Mouse (Mus musculus): Measurements from ENCODE around the gene Rbl1. TPM values are rescaled to one million over a fixed set of nuclear protein-coding genes. Genes with fewer than 3 reads are reported as not detected.

Rbl1 gene
- polyA plus RNA-seq, 1 experiment from 2014 or later: 28.0 TPM

GRCm38 (mm10) chr2:157116964-157117363 is 87.4 kb downstream of the Rbl1 start:
- 22% methylated on average over 3 of the region's 3 CpGs for WGBS
- H3K36me3 ChIP-seq: peaks cover 64% of the 10 kb centered on the region

GRCm38 (mm10) chr2:157108236-157108635 is 96.1 kb downstream of the Rbl1 start:
- no peak overlapping the region for H3K4me3 ChIP-seq (replicated peaks)
- WGBS: 92% methylated on average over 4 of the region's 4 CpGs
- no peak overlapping the region for H3K4me2 ChIP-seq
- H3K36me3 ChIP-seq: peaks cover 74% of the 10 kb centered on the region
- no peak overlapping the region for H3K9ac ChIP-seq (replicated peaks)
- H3K27ac ChIP-seq: no peak overlapping the region
- H3K9me3 ChIP-seq: no peaks in the 10 kb centered on the region
- no peaks in the 10 kb centered on the region for H3K4me1 ChIP-seq (replicated peaks)
- H3K27me3 ChIP-seq: no peaks in the 10 kb centered on the region
- ATAC-seq (ENCODE audit: insufficient number of reproducible peaks, insufficient read depth, low FRiP score, low TSS enrichment, low read depth): no peak

More at GRCm38 (mm10) chr2:157116964-157117363, 87.4 kb downstream of the Rbl1 start:
- no peaks in the 10 kb centered on the region for H3K9me3 ChIP-seq
- no peak overlapping the region for H3K4me2 ChIP-seq
- H3K9ac ChIP-seq (replicated peaks): no peak overlapping the region
- H3K4me3 ChIP-seq (replicated peaks): no peak overlapping the region
- no peaks in the 10 kb centered on the region for H3K4me1 ChIP-seq (replicated peaks)
- H3K27ac ChIP-seq: no peak overlapping the region
- H3K27me3 ChIP-seq: no peaks in the 10 kb centered on the region
- no peak for ATAC-seq (ENCODE audit: insufficient number of reproducible peaks, insufficient read depth, low FRiP score, low TSS enrichment, low read depth)

DNA sequence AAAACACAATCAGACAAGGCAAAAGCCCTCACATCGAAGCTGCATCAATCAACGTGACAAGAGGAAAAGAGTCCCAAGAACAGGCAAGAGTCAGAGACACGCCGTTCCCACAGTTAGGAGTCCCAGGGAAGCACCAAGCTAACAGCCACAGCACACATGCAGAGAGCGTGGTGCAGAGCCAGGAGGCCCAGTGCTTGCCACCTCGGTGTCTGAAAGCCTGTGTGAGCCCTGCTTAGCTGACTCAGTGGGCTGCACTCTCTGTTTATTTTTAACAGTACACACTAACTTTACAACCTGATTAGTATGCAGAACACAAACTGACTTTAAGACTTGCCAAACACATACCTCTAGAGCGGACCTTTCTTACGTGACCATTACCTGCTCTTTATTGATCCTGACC is 99.9 kb downstream of the Rbl1 start:
- Histone ChIP-seq H3K4me1 (replicated peaks) (no peaks in the 10 kb centered on the region), H3K4me3 (replicated peaks) (no peak overlapping the region), H3K27me3 (no peaks in the 10 kb centered on the region), H3K9me3 (no peaks in the 10 kb centered on the region), H3K4me2 (no peak overlapping the region), H3K27ac (no peak overlapping the region), H3K36me3 (peaks cover 78% of the 10 kb centered on the region), H3K9ac (replicated peaks) (no peak overlapping the region)
- ATAC-seq (ENCODE audit: insufficient number of reproducible peaks, insufficient read depth, low FRiP score, low TSS enrichment, low read depth): no peak
- 91% methylated on average over 8 of the region's 8 CpGs for WGBS

GRCm38 (mm10) chr2:157102256-157102655 is 102.1 kb downstream of the Rbl1 start:
- ATAC-seq (ENCODE audit: insufficient number of reproducible peaks, insufficient read depth, low FRiP score, low TSS enrichment, low read depth): no peak
- peaks cover 83% of the 10 kb centered on the region for H3K36me3 ChIP-seq
- WGBS: 68% methylated on average over 2 of the region's 2 CpGs

GRCm38 (mm10) chr2:157101650-157102049 is 102.7 kb downstream of the Rbl1 start:
- no peak overlapping the region for H3K27ac ChIP-seq
- ATAC-seq (ENCODE audit: insufficient number of reproducible peaks, insufficient read depth, low FRiP score, low TSS enrichment, low read depth): no peak
- no peak overlapping the region for H3K4me3 ChIP-seq (replicated peaks)
- WGBS: 94% methylated on average over 9 of the region's 9 CpGs
- no peaks in the 10 kb centered on the region for H3K27me3 ChIP-seq
- no peaks in the 10 kb centered on the region for H3K9me3 ChIP-seq
- H3K36me3 ChIP-seq: peaks cover 84% of the 10 kb centered on the region
- no peak overlapping the region for H3K4me2 ChIP-seq
- no peak overlapping the region for H3K9ac ChIP-seq (replicated peaks)
- H3K4me1 ChIP-seq (replicated peaks): no peaks in the 10 kb centered on the region

More at GRCm38 (mm10) chr2:157102256-157102655, 102.1 kb downstream of the Rbl1 start:
- no peak overlapping the region for H3K9ac ChIP-seq (replicated peaks)
- H3K4me1 ChIP-seq (replicated peaks): no peaks in the 10 kb centered on the region
- H3K4me3 ChIP-seq (replicated peaks): no peak overlapping the region
- no peak overlapping the region for H3K27ac ChIP-seq
- no peak overlapping the region for H3K4me2 ChIP-seq
- H3K9me3 ChIP-seq: no peaks in the 10 kb centered on the region
- H3K27me3 ChIP-seq: no peaks in the 10 kb centered on the region

- peaks cover 75% of the 10 kb centered on the region for H3K36me3 ChIP-seq
Observed at GRCm38 (mm10) chr2:157100319-157100605, 104.1 kb downstream of the Rbl1 start.

GRCm38 (mm10) chr2:157099532-157100318 is 104.6 kb downstream of the Rbl1 start:
- Histone ChIP-seq H3K36me3 (peaks cover 69% of the 10 kb centered on the region), H3K9me3 (no peaks in the 10 kb centered on the region)
- 78% methylated on average over 11 of the region's 12 CpGs for WGBS

More at GRCm38 (mm10) chr2:157100319-157100605, 104.1 kb downstream of the Rbl1 start:
- Histone ChIP-seq H3K4me2 (no peak overlapping the region), H3K4me3 (replicated peaks) (no peak overlapping the region), H3K9me3 (no peaks in the 10 kb centered on the region), H3K4me1 (replicated peaks) (no peaks in the 10 kb centered on the region), H3K9ac (replicated peaks) (no peak overlapping the region), H3K27me3 (no peaks in the 10 kb centered on the region), H3K27ac (no peak overlapping the region)
- WGBS: 83% methylated on average over 12 of the region's 12 CpGs
- no peak for ATAC-seq (ENCODE audit: insufficient number of reproducible peaks, insufficient read depth, low FRiP score, low TSS enrichment, low read depth)

More at GRCm38 (mm10) chr2:157099532-157100318, 104.6 kb downstream of the Rbl1 start:
- ATAC-seq (ENCODE audit: insufficient number of reproducible peaks, insufficient read depth, low FRiP score, low TSS enrichment, low read depth): no peak
- H3K9ac ChIP-seq (replicated peaks): no peak overlapping the region
- H3K4me2 ChIP-seq: no peak overlapping the region
- no peaks in the 10 kb centered on the region for H3K4me1 ChIP-seq (replicated peaks)
- H3K4me3 ChIP-seq (replicated peaks): no peak overlapping the region
- H3K27ac ChIP-seq: no peak overlapping the region
- no peaks in the 10 kb centered on the region for H3K27me3 ChIP-seq

Other genes starting within 250 kb of the Rbl1 start
- gene Ndrg3, start 212.5 kb downstream of the Rbl1 start, polyA plus RNA-seq (2016; fragmentation: Nextera tagmentation; extraction: Ambion mirVana): 42.0 TPM in 2 replicates
- 54.1 and 58.8 TPM in 2 replicates for gene Dsn1, start 197.4 kb downstream of the Rbl1 start, polyA plus RNA-seq (2016; fragmentation: Nextera tagmentation; extraction: Ambion mirVana)
- gene Soga1, start 125.3 kb downstream of the Rbl1 start, polyA plus RNA-seq (2016; fragmentation: Nextera tagmentation; extraction: Ambion mirVana): 5.0 and 5.6 TPM in 2 replicates
- gene Tldc2, start 117.5 kb downstream of the Rbl1 start, polyA plus RNA-seq (2016; fragmentation: Nextera tagmentation; extraction: Ambion mirVana): not detected in 2 replicates
- 25.6 and 27.3 TPM in 2 replicates for gene Samhd1, start 69.3 kb downstream of the Rbl1 start, polyA plus RNA-seq (2016; fragmentation: Nextera tagmentation; extraction: Ambion mirVana)
- gene Rpn2, start 74.5 kb upstream of the Rbl1 start, polyA plus RNA-seq (2016; fragmentation: Nextera tagmentation; extraction: Ambion mirVana): 266 and 271 TPM in 2 replicates
- gene Mroh8, start 75.0 kb upstream of the Rbl1 start, polyA plus RNA-seq (2016; fragmentation: Nextera tagmentation; extraction: Ambion mirVana): 0.84 and 0.91 TPM in 2 replicates
- not detected in 2 replicates for gene Ghrh, start 143.0 kb upstream of the Rbl1 start, polyA plus RNA-seq (2016; fragmentation: Nextera tagmentation; extraction: Ambion mirVana)
- 77.7 and 79.4 TPM in 2 replicates for gene Manbal, start 163.1 kb upstream of the Rbl1 start, polyA plus RNA-seq (2016; fragmentation: Nextera tagmentation; extraction: Ambion mirVana)
- gene Src, start 213.9 kb upstream of the Rbl1 start, polyA plus RNA-seq (2016; fragmentation: Nextera tagmentation; extraction: Ambion mirVana): 30.3 and 35.3 TPM in 2 replicates